Mouse (Mus musculus): ENCODE data around the gene Immt. TPM values are rescaled to one million over a fixed set of nuclear protein-coding genes. Genes with fewer than 3 reads are reported as not detected.

Immt gene
- total and polyA plus RNA-seq, 3 experiments, result 133 to 702 (median 158) TPM

DNA sequence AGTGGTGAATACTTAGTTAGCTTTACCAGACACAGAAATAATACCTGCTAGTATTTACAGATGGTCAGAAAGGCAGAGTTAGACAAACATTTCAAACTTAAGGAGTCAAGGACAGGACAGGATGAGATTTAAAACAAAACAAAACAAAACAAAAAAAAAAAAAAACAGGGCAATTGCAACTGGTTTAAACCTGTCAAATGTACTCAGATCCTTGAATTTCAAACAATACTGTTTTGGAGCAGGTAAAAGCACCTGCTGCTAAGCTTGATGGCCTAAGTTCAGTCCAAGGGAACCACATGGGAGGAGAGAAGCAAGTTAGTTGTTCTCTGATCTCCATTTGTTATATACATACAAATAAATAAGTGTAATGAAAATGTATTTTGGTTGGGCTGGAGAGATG lies 8.7 kb downstream of the Immt start:
- Histone ChIP-seq H3K36me3 (ENCODE audit: control insufficient read depth in 1 of 2, insufficient read depth in 2 of 2, low read length in 2 of 2) (peaks cover 2 to 3% of the 10 kb centered on the region in 2 experiments; a peak in 3 of 4 replicates), H3K27ac (ENCODE audit: control insufficient read depth, low read depth, low read length) (no peak overlapping the region), H3K9me3 (replicated peaks; ENCODE audit: insufficient read depth, low read length) (no peaks in the 10 kb centered on the region), H3K9ac (ENCODE audit: control insufficient read depth, low read depth, low read length, poor library complexity, severe bottlenecking) (no peak overlapping the region), H3K4me3 (ENCODE audit: control insufficient read depth in 1 of 2, insufficient read depth in 1 of 2, low read depth in 2 of 2, low read length in 2 of 2) (no peak overlapping the region), H3K4me1 (ENCODE audit: control insufficient read depth in 1 of 2, insufficient read depth in 2 of 2, low read length in 2 of 2) (peaks cover 2 to 7% of the 10 kb centered on the region in 2 experiments; a peak in 3 of 4 replicates), H3K79me2 (ENCODE audit: control insufficient read depth, insufficient read depth, low read length, poor library complexity) (peaks cover 34% of the 10 kb centered on the region), H3K27me3 (ENCODE audit: control insufficient read depth in 1 of 2, insufficient read depth in 2 of 2, low read length in 2 of 2) (no peaks in the 10 kb centered on the region)
- TF ChIP-seq CHD2 (IDR thresholded peaks at IDR 0.05; ENCODE audit: low read length) (no peak), ETS1 (IDR thresholded peaks at IDR 0.05; ENCODE audit: low read depth, low read length) (no peak), GABPA (IDR thresholded peaks at IDR 0.05; ENCODE audit: low read depth, low read length) (no peak), TCF12 (IDR thresholded peaks at IDR 0.05; ENCODE audit: low read depth, low read length) (no peak), ZC3H11A (IDR thresholded peaks at IDR 0.05; ENCODE audit: low read depth, low read length) (no peak), CTCF (IDR thresholded peaks at IDR 0.05 in 2 of 3, conservative IDR thresholded peaks at IDR 0.05 in 1 of 3; ENCODE audit: control insufficient read depth in 1 of 3, insufficient read depth in 1 of 3, low read depth in 2 of 3, low read length in 3 of 3, poor library complexity in 1 of 3, severe bottlenecking in 1 of 3) (no peak), CHD1 (IDR thresholded peaks at IDR 0.05; ENCODE audit: low read depth, low read length) (no peak), NELFE (IDR thresholded peaks at IDR 0.05; ENCODE audit: low read depth, low read length) (no peak), TBP (IDR thresholded peaks at IDR 0.05; ENCODE audit: low read depth, low read length) (no peak), JUND (IDR thresholded peaks at IDR 0.05; ENCODE audit: low read depth, low read length) (no peak), ZKSCAN1 (IDR thresholded peaks at IDR 0.05; ENCODE audit: low read depth, low read length) (no peak), TAL1 (IDR thresholded peaks at IDR 0.05; ENCODE audit: low read length) (no peak), MXI1 (IDR thresholded peaks at IDR 0.05; ENCODE audit: low read depth, low read length) (no peak), USF1 (IDR thresholded peaks at IDR 0.05; ENCODE audit: low read depth, low read length) (no peak), MAX (IDR thresholded peaks at IDR 0.05; ENCODE audit: low read length) (no peak), MAFK (IDR thresholded peaks at IDR 0.05; ENCODE audit: borderline replicate concordance, low read depth, low read length) (no peak), KAT2A (conservative IDR thresholded peaks at IDR 0.05; ENCODE audit: low read depth, low read length) (no peak), EP300 (IDR thresholded peaks at IDR 0.05; ENCODE audit: low read depth in 1 of 2, low read length in 2 of 2) (no peak), BHLHE40 (IDR thresholded peaks at IDR 0.05; ENCODE audit: borderline replicate concordance, low read depth, low read length) (no peak)
- DNase-seq (ENCODE audit: low read depth, low spot score), result no peak

DNA sequence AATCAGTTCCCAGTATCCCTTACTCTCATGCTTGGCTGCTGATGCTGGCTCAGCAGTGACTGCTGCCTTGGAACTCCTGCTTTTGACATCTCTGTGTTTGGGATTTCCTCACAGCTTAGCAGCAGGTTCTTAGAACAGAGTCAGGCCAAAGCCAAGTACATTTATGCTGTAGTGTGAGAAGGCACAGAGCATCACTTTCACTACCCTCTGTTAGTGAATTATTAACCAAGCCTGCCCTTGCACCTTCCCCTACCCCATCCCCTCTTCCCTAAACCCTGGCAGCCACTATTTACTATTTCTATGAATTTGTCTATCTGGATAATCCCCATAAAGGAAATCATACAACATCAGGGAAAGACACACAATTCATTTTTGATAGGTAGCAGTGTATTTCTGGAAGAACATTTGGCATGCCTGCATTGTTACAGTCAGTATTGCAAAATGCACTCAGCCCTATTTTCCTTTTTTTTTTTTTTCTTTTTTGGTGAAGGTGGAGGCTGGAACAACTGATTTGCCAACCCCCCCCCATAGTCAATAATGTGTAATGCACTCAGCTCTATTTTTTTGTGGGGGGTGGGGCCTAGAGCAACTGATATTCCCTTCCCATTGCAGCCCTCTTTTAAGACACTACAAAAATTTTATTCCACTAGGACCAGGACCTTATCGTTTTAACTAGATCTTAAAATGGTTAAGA lies 9.6 kb downstream of the Immt start:
- TF ChIP-seq ETS1 (IDR thresholded peaks at IDR 0.05; ENCODE audit: low read depth, low read length), result no peak
- no peak for TF ChIP-seq POLR2AphosphoS5 (IDR thresholded peaks at IDR 0.05; ENCODE audit: borderline replicate concordance, low read depth, low read length)
- TF ChIP-seq CHD1 (IDR thresholded peaks at IDR 0.05; ENCODE audit: low read depth, low read length), result no peak
- no peak for TF ChIP-seq MYC (IDR thresholded peaks at IDR 0.05; ENCODE audit: low read depth, low read length)
- TF ChIP-seq MXI1 (IDR thresholded peaks at IDR 0.05; ENCODE audit: low read depth, low read length), result no peak
- TF ChIP-seq TAL1 (IDR thresholded peaks at IDR 0.05; ENCODE audit: low read length), result no peak
- TF ChIP-seq MYB (IDR thresholded peaks at IDR 0.05; ENCODE audit: low read depth, low read length), result no peak
- TF ChIP-seq GABPA (IDR thresholded peaks at IDR 0.05; ENCODE audit: low read depth, low read length), result no peak
- TF ChIP-seq UBTF (IDR thresholded peaks at IDR 0.05; ENCODE audit: borderline replicate concordance, insufficient read depth, low read depth, low read length), result no peak
- no peak for TF ChIP-seq BHLHE40 (IDR thresholded peaks at IDR 0.05; ENCODE audit: borderline replicate concordance, low read depth, low read length)
- no peak for TF ChIP-seq HCFC1 (IDR thresholded peaks at IDR 0.05; ENCODE audit: low read depth, low read length)
- no peak for TF ChIP-seq EP300 (IDR thresholded peaks at IDR 0.05; ENCODE audit: low read depth in 1 of 2, low read length in 2 of 2)
- no peak for TF ChIP-seq ZKSCAN1 (IDR thresholded peaks at IDR 0.05; ENCODE audit: low read depth, low read length)
- no peak for TF ChIP-seq MEF2A (IDR thresholded peaks at IDR 0.05; ENCODE audit: extremely low read depth, insufficient replicate concordance, low read depth, low read length, poor library complexity, severe bottlenecking)
- no peak for TF ChIP-seq RCOR1 (IDR thresholded peaks at IDR 0.05; ENCODE audit: low read depth, low read length)
- H3K27me3 ChIP-seq (ENCODE audit: control insufficient read depth in 1 of 2, insufficient read depth in 2 of 2, low read length in 2 of 2), result no peaks in the 10 kb centered on the region
- no peak overlapping the region for H3K4me3 ChIP-seq (ENCODE audit: control insufficient read depth in 1 of 2, insufficient read depth in 1 of 2, low read depth in 2 of 2, low read length in 2 of 2)
- H3K27ac ChIP-seq (ENCODE audit: control insufficient read depth, low read depth, low read length), result no peak overlapping the region
- no peak overlapping the region for H3K9ac ChIP-seq (ENCODE audit: control insufficient read depth, low read depth, low read length, poor library complexity, severe bottlenecking)
- DNase-seq (ENCODE audit: low read depth, low spot score), result no peak
- peaks cover 2 to 4% of the 10 kb centered on the region in 2 experiments; a peak in 3 of 4 replicates for H3K36me3 ChIP-seq (ENCODE audit: control insufficient read depth in 1 of 2, insufficient read depth in 2 of 2, low read length in 2 of 2)
- H3K4me1 ChIP-seq (ENCODE audit: control insufficient read depth in 1 of 2, insufficient read depth in 2 of 2, low read length in 2 of 2), result peaks cover 2 to 7% of the 10 kb centered on the region in 2 experiments; a peak in 3 of 4 replicates
- H3K9me3 ChIP-seq (replicated peaks; ENCODE audit: insufficient read depth, low read length), result no peaks in the 10 kb centered on the region
- peaks cover 32% of the 10 kb centered on the region for H3K79me2 ChIP-seq (ENCODE audit: control insufficient read depth, insufficient read depth, low read length, poor library complexity)
